Mouse (Mus musculus) neutrophil, adult 5-6 weeks (primary cell): Measurements from ENCODE around the gene C2cd6. TPM values are rescaled to one million over a fixed set of nuclear protein-coding genes. Genes with fewer than 3 reads are reported as not detected.

Source experiments
- ATAC-seq: fragments of 151-379, 151-347 bp; 2 replicates; pipeline ENCODE4 v1.8.0; 2017; ENCODE audit warnings: mild to moderate bottlenecking, moderate TSS enrichment; ENCODE audit not compliant: insufficient number of reproducible peaks, poor library complexity, low FRiP score, severe bottlenecking; ENCODE audit errors: extremely low read depth
- total RNA-seq: library from RNA; stranded (forward); fragments of 200-1000 nt; gene quantifications from 2 replicates; pipeline ENCODE4 v1.2.3, GENCODE M21; 2017

Gene C2cd6
- total RNA-seq = not detected in 2 replicates

DNA sequence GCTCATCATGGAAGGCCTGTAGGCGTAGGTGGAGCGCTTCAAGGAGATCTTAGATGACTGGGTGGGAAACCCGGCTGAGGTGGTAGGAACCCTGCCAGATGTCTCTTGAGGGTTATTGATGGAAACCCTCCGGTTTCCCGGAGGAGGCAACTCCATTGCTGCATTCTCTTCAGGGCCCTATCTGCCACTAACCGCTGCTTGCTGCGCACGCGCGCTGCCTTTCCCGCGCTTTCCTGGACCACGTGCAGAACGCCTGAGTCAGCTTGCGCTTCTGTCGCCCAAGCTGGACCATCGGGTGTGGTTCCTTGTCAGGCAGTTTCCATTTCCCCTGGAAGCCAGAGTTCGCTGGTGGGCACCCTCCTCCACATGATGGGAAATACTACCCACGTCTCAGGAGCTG lies at the start of gene C2cd6:
TSS of gene C2cd6 (minus strand) at position 196 of the 400 bp plus-strand sequence.
- ATAC-seq = no peak

DNA sequence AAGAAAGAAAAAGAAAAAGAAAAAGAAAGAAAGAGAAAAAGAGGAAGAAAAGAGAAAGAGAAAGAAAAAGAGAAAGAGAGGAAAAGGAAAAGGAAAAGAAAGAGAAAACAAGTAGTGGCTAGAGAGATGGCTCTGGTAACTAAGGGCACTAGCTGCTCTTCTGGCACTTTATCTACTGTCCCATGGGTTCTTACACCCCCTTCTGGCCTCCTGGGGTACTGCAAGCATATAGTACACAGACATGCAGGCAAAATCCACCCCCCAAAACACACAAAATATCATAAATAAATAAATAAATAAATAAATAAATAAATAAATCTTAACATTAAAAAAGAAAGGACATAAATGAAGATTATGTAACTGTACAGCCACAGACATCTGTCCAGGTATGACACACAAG lies 48.1 kb upstream of the C2cd6 start:
- peak; percentile 89 for ATAC-seq

DNA sequence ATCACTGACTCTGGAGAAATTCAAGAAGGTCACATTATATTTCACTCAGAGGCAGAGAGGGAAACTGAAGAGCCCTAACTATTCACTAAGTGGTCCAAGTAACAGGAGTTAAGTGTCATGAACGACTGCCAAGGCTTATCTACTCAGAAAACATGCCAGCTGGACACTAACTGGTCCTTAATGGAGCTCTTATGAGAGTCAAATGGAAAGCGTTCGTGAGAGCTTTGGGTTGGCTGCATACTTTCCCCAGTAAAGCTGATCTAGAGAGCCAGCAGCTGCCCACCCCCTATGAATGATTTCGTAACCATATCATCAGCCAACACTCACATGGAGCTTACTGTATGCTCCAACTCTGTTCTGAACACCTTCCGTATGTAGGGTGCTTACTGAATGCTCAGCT lies 39.7 kb upstream of the C2cd6 start:
- no peak for ATAC-seq

DNA sequence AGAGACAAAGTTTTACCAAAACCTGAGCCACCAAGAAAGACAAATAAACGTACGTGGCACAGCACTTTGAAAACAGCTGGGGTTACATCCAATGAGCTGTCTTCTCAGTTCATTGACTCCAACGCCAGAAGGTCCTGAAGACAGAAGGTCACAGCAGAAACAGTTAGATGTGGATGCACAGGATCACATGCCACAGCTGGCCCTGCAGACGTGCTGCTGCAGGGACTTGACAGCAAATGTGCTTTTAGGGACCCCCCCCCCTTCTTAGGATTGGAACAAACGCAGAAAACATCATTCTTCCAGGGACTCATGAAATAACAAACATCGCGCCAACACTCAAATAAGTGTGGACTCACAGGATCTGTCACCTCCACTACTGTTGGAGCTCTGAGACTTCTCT lies 34.2 kb upstream of the C2cd6 start:
- no peak for ATAC-seq

DNA sequence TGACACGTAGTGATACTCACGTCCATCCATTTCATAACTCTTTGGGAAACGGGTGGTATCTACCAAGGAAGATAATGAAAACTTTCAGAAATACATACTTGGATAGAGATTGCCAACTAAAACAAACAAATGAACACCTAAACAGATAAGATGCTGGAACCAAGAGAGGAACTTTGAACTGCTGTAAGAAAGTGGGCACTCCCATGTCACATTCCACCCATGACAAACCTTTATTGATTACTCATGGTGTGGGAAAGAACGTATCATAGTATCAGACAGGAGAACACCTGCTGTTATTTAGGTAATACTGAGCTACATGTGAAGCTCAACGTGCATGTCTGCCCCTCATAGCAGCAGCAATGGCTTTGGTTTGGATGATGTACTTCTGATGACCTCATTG lies 30.9 kb upstream of the C2cd6 start:
- ATAC-seq = no peak

DNA sequence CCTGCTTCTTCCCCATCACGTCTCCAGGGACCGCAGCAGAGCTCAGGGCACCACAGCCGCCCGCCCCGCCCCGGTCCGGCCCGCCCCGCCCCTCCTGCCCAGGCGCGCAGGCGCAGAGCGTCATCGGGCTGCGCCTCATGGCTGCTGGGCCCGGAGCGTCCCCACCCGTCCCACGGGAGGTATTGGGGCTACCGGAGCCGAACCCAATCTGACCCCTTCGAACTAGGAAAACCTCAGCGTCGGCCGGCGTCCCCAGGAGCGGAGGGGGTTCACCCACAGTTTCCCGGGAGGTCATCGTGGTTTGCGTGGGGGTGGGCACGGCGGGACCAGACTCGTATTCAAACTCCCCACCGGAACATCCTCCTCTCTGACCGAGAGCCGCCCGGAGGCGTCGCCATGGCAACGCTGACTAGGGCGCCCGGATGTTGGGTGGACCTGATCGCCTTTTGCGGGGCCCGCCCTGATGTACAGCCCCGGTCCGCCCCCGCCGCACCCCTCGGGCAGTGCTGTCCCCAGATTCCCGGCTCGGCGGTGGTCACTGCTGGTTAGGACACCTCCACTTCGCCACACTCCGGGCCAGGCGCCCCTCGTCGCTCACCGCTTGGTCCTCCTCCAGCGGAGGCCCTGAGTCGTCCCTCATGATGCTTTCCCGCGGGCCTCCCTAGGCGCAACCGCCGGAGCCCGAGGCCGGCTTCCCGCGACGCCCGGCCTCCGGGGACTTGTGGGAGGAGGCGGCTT lies 25.2 kb upstream of the C2cd6 start, which contains the start of gene Tmem237:
TSS of gene Tmem237 (minus strand) at position 689 of the 738 bp plus-strand sequence.
- ATAC-seq = peak; percentile 78

DNA sequence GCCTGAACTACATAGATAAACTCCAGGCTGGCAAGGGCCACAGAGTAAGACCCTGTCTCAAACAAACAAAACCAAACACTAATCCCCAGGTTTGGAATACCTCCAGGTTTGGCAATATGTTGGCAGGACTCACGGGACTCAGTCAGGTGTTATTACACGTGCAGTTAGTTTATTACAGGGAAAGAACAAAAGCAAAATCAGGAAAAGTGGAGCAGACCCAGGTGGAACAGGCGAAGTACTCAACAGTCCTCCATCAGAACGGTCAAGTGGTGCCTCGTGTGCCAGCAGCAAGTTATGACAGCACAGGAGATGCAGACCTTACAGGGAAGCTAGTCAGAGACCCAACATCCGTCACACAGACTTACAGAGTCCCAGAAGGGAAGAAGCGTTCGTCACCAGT lies 15.8 kb upstream of the C2cd6 start:
- ATAC-seq = no peak

DNA sequence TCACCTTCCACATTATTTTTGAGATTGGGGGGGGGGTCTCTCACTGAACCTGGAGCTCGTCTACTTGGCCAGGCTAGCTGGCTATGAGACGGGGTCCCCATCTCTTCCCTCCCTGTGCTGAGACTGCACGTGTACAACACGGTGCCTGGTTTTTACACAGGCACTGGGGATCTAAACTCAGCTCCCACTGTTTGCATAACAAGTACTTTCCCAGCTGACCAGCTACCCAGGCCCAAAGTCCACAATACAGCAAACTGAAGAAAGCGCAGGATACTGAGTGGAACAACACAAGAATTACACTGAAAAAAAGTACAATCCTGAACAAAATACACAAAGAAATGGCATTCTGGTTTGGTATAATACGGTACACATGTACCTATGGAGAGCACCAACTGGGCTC lies 7.4 kb upstream of the C2cd6 start:
- ATAC-seq = no peak

DNA sequence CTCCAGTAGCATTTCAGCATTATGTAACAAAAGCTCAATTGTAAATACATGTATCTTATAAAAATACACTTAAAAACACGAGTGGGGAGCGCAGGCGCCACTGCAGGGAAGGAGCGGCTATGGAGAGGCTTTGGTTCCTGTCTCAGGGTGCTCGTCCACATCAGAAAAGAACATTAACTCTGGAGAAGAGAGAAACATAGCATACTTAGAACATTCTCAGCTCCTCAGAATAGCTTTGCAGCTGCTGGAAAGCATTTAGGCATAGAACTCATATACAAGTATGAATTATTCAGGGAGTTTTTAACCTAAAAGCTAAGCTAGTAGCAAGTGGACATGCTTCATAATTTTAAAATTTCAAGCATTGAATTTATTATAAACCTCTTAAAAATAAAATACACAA lies 6.3 kb upstream of the C2cd6 start:
- no peak for ATAC-seq

DNA sequence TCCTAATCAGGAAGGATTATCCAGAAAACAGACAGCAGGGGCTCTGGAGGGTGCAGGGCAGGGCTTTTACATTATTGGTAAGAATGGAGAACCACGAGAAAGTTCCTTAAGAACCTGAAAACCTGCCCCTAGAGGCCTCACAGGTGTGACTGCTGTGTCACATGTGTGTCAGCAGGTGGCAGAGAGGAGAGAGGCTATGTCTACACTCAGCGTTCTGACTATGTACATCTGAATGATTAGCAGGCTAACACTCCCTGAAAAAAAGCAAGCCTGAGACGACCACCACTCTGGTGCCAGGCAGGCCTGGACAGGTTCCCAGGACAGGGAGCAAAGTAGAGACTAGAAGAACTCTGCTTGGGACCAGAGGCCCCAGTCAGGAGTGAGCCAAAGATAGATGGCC lies 23.8 kb downstream of the C2cd6 start:
- ATAC-seq = no peak

DNA sequence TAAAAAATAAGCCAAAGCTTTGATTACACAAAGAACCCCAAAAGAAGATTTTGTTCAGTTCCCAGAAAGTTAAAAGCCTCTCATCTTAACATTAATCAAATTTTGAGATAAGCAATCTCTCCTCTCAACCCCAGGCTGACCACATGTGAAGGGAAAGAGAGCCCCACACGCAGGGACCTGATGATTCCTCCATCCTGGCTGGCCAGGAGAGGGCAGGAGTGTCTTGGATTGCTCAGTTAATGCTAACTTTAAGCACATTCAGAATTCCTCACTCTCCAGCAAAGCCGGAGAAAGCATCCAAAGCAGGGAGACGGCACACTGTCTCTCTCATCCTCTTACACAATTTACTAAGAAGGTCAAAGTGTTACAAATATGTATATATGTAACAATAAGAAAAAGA lies 26.7 kb downstream of the C2cd6 start:
- no peak for ATAC-seq

DNA sequence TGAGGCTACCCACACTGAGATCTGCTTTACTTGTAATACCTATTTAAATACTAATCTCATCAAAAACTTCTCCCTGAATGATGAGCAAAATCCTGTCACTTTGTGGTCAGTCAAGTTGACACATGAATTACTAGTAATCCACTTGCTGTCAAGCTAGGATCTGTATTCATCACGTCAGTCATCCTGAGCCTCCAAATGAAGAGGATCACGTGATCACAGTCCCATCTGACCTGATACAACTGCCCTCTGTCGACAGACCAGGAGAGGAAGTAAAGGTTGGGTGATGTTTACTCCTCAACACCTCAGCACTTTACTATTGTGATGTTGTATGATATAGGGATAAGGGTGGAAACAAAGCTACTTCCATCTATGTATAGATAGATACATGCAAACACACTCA lies 31.0 kb downstream of the C2cd6 start:
- ATAC-seq = no peak

DNA sequence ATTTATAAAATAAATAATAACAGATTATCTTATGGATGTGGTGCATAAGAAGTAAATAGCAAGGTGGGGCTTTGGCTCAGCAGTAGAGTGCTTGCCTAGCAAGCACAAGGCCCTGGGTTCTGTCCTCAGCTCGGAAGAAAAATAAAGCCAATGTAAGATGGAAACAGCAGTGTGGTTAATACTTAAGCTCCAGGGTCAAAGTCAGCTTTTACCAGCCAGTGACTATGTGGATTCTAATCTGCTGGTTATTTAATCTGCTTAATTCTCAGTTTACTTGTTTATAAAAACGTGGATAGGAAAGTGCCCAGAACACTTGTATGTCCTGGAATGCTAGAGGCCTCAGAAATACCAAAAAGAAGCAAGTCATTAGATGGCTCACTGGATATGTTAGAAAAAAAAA lies 37.7 kb downstream of the C2cd6 start:
- no peak for ATAC-seq

DNA sequence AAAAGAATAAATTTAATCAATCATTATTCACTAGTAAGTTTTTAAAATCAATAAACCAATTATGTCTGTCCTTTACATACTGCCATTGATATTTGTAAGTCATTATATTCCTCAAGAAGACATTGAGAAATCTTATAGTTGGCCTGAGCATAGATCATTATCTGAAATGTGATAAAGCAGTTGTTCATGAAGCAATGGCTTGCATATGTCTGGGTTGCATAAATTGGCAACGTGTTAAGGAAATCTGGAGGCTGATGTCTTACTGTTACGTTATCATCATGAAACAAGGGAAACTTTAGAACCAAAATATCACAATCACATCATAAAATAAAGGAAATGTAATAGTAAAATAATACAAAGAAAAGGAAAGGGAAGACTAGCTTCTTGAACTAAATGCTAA lies 43.4 kb downstream of the C2cd6 start:
- no peak for ATAC-seq

DNA sequence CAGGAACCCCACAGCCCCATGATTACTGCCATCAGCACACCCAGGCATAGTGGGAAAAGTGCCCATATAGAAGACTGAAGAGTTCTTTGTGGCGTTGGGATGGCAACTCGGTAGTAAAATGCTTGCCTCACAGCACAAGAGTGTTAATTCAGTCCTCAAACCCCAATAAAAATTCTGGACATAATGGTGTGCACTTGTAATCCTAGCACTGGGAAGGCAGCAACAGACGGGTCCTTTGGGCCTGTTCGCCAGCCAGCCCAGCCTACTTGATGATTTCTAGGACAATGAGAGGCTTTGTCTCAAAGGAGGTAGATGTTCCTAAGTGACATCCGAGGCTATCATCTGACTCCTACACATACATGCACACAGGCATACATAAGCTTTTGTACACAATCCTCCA lies 57.0 kb downstream of the C2cd6 start:
- no peak for ATAC-seq

DNA sequence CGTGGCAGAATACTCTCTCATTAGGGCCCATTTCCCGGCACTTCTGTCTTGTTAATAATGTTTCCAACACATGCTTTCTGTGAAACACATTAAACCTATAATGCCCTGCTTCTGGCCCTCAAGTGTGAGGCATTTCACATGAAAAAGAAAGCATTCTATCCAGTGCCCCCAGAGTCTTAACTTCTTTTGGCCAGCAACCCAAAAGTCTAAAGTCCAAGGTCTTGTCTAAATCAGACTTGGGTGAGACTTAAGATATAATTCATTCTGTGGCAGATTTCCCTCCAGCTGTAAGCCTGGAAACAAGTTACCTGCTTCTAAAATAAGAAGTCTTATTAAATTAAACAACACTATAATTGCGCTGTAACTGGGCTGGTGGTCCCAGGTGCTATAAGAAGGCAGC lies 73.1 kb downstream of the C2cd6 start:
- ATAC-seq = no peak

DNA sequence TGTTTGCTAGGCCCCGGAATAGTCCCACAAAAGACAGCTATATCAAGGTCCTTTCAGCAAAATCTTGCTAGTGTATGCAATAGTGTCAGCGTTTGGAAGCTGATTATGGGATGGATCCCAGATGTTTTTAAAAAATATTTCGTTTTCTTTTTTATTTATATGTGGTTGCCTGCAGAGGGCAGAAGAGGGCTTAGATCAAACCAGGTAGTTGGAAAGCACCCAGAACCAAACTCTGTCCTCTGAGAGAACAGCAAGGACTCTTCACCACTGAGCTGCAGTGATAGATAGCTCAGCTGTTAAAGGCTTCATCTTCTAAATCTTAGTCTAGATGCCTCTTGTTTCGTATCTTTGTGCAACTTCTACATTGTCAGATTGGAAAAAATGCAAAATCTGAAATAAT lies 85.5 kb downstream of the C2cd6 start:
- no peak for ATAC-seq
